Mouse (Mus musculus): ENCODE measurements at regions not wholly inside any gene's neighbourhood (a gene's known extent, or its start where the extent isn't known, plus 50 kb on each side); places are given as distances from the start of the nearest gene placed in this dataset.

- no peak overlapping the region for H3K9ac ChIP-seq
- no peaks in the 10 kb centered on the region for H3K9me3 ChIP-seq
- no peak overlapping the region for H3K27ac ChIP-seq
- no peaks in the 10 kb centered on the region for H3K36me3 ChIP-seq
- no peak for ATAC-seq (ENCODE audit: insufficient number of reproducible peaks, insufficient read depth, low FRiP score, low TSS enrichment, low read depth)
- no peak overlapping the region for H3K4me2 ChIP-seq
- no peak overlapping the region for H3K4me3 ChIP-seq
- H3K27me3 ChIP-seq: no peaks in the 10 kb centered on the region
- 0 out of 2 replicates have a peak, but pooled peaks cover 5% of the 10 kb centered on the region for H3K4me1 ChIP-seq
- 33% methylated on average over 4 of the region's 4 CpGs for WGBS
Observed at GRCm38 (mm10) chr13:113713844-113714243, 50.4 kb upstream of the Hspb3 start.

Measured in embryonic facial prominence, embryonic 13.5 days (tissue).